Mouse (Mus musculus) liver, embryonic 16.5 days (tissue): ENCODE results near the gene Ephb3. TPM values are rescaled to one million over a fixed set of nuclear protein-coding genes. Genes with fewer than 3 reads are reported as not detected.

Experiments used
- ATAC-seq: fragments of 200-750 bp; cut with Nextera tagmentation; 2 replicates; pipeline ENCODE4 v1.8.0; 2017; ENCODE audit warnings: low read depth, mild to moderate bottlenecking, moderate number of reproducible peaks, moderate library complexity
- H3K27ac ChIP-seq: fragments of 300-500 bp; sonication (generic); 2 replicates; pipeline ENCODE4 v1.5.1; 2014; ENCODE audit warnings: mild to moderate bottlenecking, low read length
- H3K27me3 ChIP-seq: fragments of 300-500 bp; sonication (generic); 2 replicates; pipeline ENCODE4 v1.6.1; 2014; ENCODE audit warnings: low read depth, low read length, mixed read lengths; ENCODE audit not compliant: control insufficient read depth, insufficient read depth
- H3K36me3 ChIP-seq: fragments of 300-500 bp; sonication (generic); 2 replicates; pipeline ENCODE4 v1.6.1; 2014; ENCODE audit warnings: mild to moderate bottlenecking; ENCODE audit not compliant: control insufficient read depth, insufficient read depth
- H3K4me1 ChIP-seq: fragments of 300-500 bp; sonication (generic); 2 replicates; pipeline ENCODE4 v1.6.1; 2014; ENCODE audit warnings: low read depth, low read length, mixed read lengths; ENCODE audit not compliant: control insufficient read depth
- H3K4me2 ChIP-seq: fragments of 300-500 bp; sonication (generic); 2 replicates; pipeline ENCODE4 v1.6.1; 2014; ENCODE audit warnings: low read depth, low read length, mixed read lengths
- H3K4me3 ChIP-seq: fragments of 300-500 bp; sonication (generic); 2 replicates; pipeline ENCODE4 v1.5.1; 2014; ENCODE audit warnings: low read depth, mild to moderate bottlenecking, low read length
- H3K9ac ChIP-seq: fragments of 300-500 bp; sonication (generic); 2 replicates; pipeline ENCODE4 v1.6.1; 2014; ENCODE audit warnings: low read depth, low read length
- H3K9me3 ChIP-seq: fragments of 300-500 bp; sonication (generic); replicated peaks from 2 replicates; pipeline ENCODE4 v1.6.1; 2016; ENCODE audit warnings: low read length; ENCODE audit not compliant: control insufficient read depth
- WGBS: fragments of 180-500 bp; shearing (Covaris S2); extraction: QIAGEN DNeasy Blood & Tissue Kit; methylation state at CpG from one replicate; pipeline ENCODE4 v1.1.7; 2014; ENCODE audit not compliant: insufficient replicate concordance; 5-methylcytosine and 5-hydroxymethylcytosine counted together
- polyA plus RNA-seq: library from polyadenylated mRNA; unstranded; fragments of >200 nt; fragmentation: Nextera tagmentation; extraction: Ambion mirVana; gene quantifications from 2 replicates; pipeline ENCODE4 v1.2.1, GENCODE M21; 2015

Gene Ephb3
- polyA plus RNA-seq, 1 experiment from 2014 or later, result 0.58 TPM

- no peaks in the 10 kb centered on the region for H3K36me3 ChIP-seq
- no peak overlapping the region for H3K4me2 ChIP-seq
- WGBS, result 48% methylated on average over 1 of the region's 1 CpGs
- no peaks in the 10 kb centered on the region for H3K9me3 ChIP-seq
- no peak for ATAC-seq
- no peaks in the 10 kb centered on the region for H3K4me1 ChIP-seq
- no peak overlapping the region for H3K4me3 ChIP-seq
- peaks cover 41% of the 10 kb centered on the region for H3K27me3 ChIP-seq
- H3K27ac ChIP-seq, result no peak overlapping the region
- H3K9ac ChIP-seq, result no peak overlapping the region
Observed at GRCm38 (mm10) chr16:21212369-21212768, 7.8 kb downstream of the Ephb3 start.

GRCm38 (mm10) chr16:21213939-21214338 is 9.4 kb downstream of the Ephb3 start:
- peaks cover 32% of the 10 kb centered on the region for H3K27me3 ChIP-seq
- WGBS, result 81% methylated on average over 7 of the region's 7 CpGs
- H3K9me3 ChIP-seq, result no peaks in the 10 kb centered on the region
- H3K36me3 ChIP-seq, result no peaks in the 10 kb centered on the region
- H3K9ac ChIP-seq, result no peak overlapping the region
- no peaks in the 10 kb centered on the region for H3K4me1 ChIP-seq
- ATAC-seq, result no peak
- H3K4me3 ChIP-seq, result no peak overlapping the region
- no peak overlapping the region for H3K27ac ChIP-seq
- no peak overlapping the region for H3K4me2 ChIP-seq

GRCm38 (mm10) chr16:21214803-21215202 is 10.2 kb downstream of the Ephb3 start:
- Histone ChIP-seq H3K4me2 (no peak overlapping the region), H3K9me3 (no peaks in the 10 kb centered on the region), H3K4me1 (no peaks in the 10 kb centered on the region), H3K4me3 (no peak overlapping the region), H3K27ac (no peak overlapping the region), H3K36me3 (no peaks in the 10 kb centered on the region), H3K9ac (no peak overlapping the region), H3K27me3 (peaks cover 26% of the 10 kb centered on the region)
- ATAC-seq, result no peak
- WGBS, result 64% methylated on average over 17 of the region's 17 CpGs

- Histone ChIP-seq H3K4me2 (no peak overlapping the region), H3K27ac (no peak overlapping the region), H3K4me1 (no peaks in the 10 kb centered on the region), H3K27me3 (peaks cover 14% of the 10 kb centered on the region), H3K9me3 (no peaks in the 10 kb centered on the region), H3K9ac (no peak overlapping the region), H3K4me3 (no peak overlapping the region), H3K36me3 (no peaks in the 10 kb centered on the region)
- WGBS, result 30% methylated on average over 4 of the region's 4 CpGs
- ATAC-seq, result no peak
Observed at GRCm38 (mm10) chr16:21216047-21216446, 11.5 kb downstream of the Ephb3 start.

- Histone ChIP-seq H3K9me3 (no peaks in the 10 kb centered on the region), H3K4me1 (no peaks in the 10 kb centered on the region), H3K27ac (no peak overlapping the region), H3K9ac (no peak overlapping the region), H3K27me3 (peaks cover 5% of the 10 kb centered on the region), H3K4me2 (no peak overlapping the region), H3K36me3 (no peaks in the 10 kb centered on the region), H3K4me3 (no peak overlapping the region)
- no peak for ATAC-seq
- 54% methylated on average over 14 of the region's 14 CpGs for WGBS
Observed at GRCm38 (mm10) chr16:21217233-21217632, 12.7 kb downstream of the Ephb3 start.

- 60% methylated on average over 4 of the region's 4 CpGs for WGBS
Observed at GRCm38 (mm10) chr16:21219656-21220055, 15.1 kb downstream of the Ephb3 start.

GRCm38 (mm10) chr16:21223038-21223437 is 18.5 kb downstream of the Ephb3 start:
- WGBS, result 67% methylated on average over 3 of the region's 3 CpGs
- no peak overlapping the region for H3K9ac ChIP-seq
- no peaks in the 10 kb centered on the region for H3K27me3 ChIP-seq
- H3K4me3 ChIP-seq, result no peak overlapping the region
- H3K4me1 ChIP-seq, result no peaks in the 10 kb centered on the region
- no peaks in the 10 kb centered on the region for H3K36me3 ChIP-seq
- H3K4me2 ChIP-seq, result no peak overlapping the region
- H3K9me3 ChIP-seq, result no peaks in the 10 kb centered on the region
- H3K27ac ChIP-seq, result no peak overlapping the region
- ATAC-seq, result no peak

More at GRCm38 (mm10) chr16:21219656-21220055, 15.1 kb downstream of the Ephb3 start:
- Histone ChIP-seq H3K9ac (no peak overlapping the region), H3K27ac (no peak overlapping the region), H3K9me3 (no peaks in the 10 kb centered on the region), H3K4me2 (no peak overlapping the region), H3K27me3 (no peaks in the 10 kb centered on the region), H3K36me3 (no peaks in the 10 kb centered on the region), H3K4me3 (no peak overlapping the region), H3K4me1 (no peaks in the 10 kb centered on the region)
- ATAC-seq, result no peak

GRCm38 (mm10) chr16:21224648-21225240 is 20.2 kb downstream of the Ephb3 start:
- H3K9me3 ChIP-seq, result no peaks in the 10 kb centered on the region
- 37% methylated on average over 4 of the region's 4 CpGs for WGBS
- H3K9ac ChIP-seq, result no peak overlapping the region
- H3K4me2 ChIP-seq, result no peak overlapping the region
- H3K36me3 ChIP-seq, result no peaks in the 10 kb centered on the region
- no peak for ATAC-seq
- H3K27ac ChIP-seq, result no peak overlapping the region
- H3K27me3 ChIP-seq, result no peaks in the 10 kb centered on the region
- H3K4me1 ChIP-seq, result no peaks in the 10 kb centered on the region
- H3K4me3 ChIP-seq, result no peak overlapping the region

GRCm38 (mm10) chr16:21226629-21227028 is 22.1 kb downstream of the Ephb3 start:
- H3K4me3 ChIP-seq, result no peak overlapping the region
- H3K27ac ChIP-seq, result no peak overlapping the region
- H3K9me3 ChIP-seq, result no peaks in the 10 kb centered on the region
- H3K4me2 ChIP-seq, result no peak overlapping the region
- no peak for ATAC-seq
- 56% methylated on average over 6 of the region's 6 CpGs for WGBS
- no peaks in the 10 kb centered on the region for H3K4me1 ChIP-seq
- H3K36me3 ChIP-seq, result no peaks in the 10 kb centered on the region
- no peaks in the 10 kb centered on the region for H3K27me3 ChIP-seq
- H3K9ac ChIP-seq, result no peak overlapping the region
